Comparison of ENCODE assay signal across 10 mouse cellular contexts in genomic region chr15:37159956-37160355, GRCm38 (mm10).
"Had no signal": no experiment of that assay in that cellular context is flagged by ENCODE, and none has a peak within 500 bp of the region (broad histone marks: within the 10 kb centered on the region; RNA-seq: fewer than 3 reads in every experiment).

No protein-coding gene starts in this region.

- H3K4me1 ChIP-seq: liver, embryonic 13.5 days had no signal

- H3K9ac ChIP-seq: kidney, embryonic 15.5 days; limb, embryonic 12.5 days; liver, embryonic 13.5 days; midbrain, embryonic 12.5 days had no signal

- H3K4me3 ChIP-seq: kidney, embryonic 15.5 days; left cerebral cortex, adult 2 months; limb, embryonic 12.5 days; liver, embryonic 13.5 days; midbrain, embryonic 12.5 days; myocyte had no signal

- ATAC-seq: midbrain, embryonic 16.5 days had no signal

- H3K9me3 ChIP-seq: kidney, embryonic 15.5 days; limb, embryonic 12.5 days; liver, embryonic 13.5 days; midbrain, embryonic 12.5 days had no signal

- H3K4me2 ChIP-seq: kidney, embryonic 15.5 days; limb, embryonic 12.5 days; liver, embryonic 13.5 days; midbrain, embryonic 12.5 days had no signal

- H3K27ac ChIP-seq: left cerebral cortex, adult 2 months; limb, embryonic 12.5 days; liver, embryonic 13.5 days; midbrain, embryonic 12.5 days had no signal

- H3K27me3 ChIP-seq: kidney, embryonic 15.5 days; limb, embryonic 12.5 days; midbrain, embryonic 12.5 days had no signal

- DNase-seq: layer of hippocampus, postnatal 36 days; liver, embryonic 13.5 days; thymus, adult 18-20 months; thymus, postnatal 36 days had no signal

- H3K36me3 ChIP-seq: kidney, embryonic 15.5 days; limb, embryonic 12.5 days; liver, embryonic 13.5 days; midbrain, embryonic 12.5 days had no signal
